Mouse (Mus musculus): ENCODE data around the gene Daw1.

- no peak for TF ChIP-seq POLR2A (IDR thresholded peaks at IDR 0.05; ENCODE audit: borderline replicate concordance, insufficient read depth, low read length)
- no peak for TF ChIP-seq CTCF (IDR thresholded peaks at IDR 0.05; ENCODE audit: borderline replicate concordance, insufficient read depth, low read depth, low read length)
Measured at GRCm38 (mm10) chr1:83138721-83139120, 20.8 kb upstream of the Daw1 start.

Data from cerebellum, adult 2 months (tissue).